Mouse (Mus musculus) cerebral cortex, adult 2 months (tissue): ENCODE measurements around the gene Utp15.

Source experiments
- WGBS: fragments of 180-500 bp; shearing (Covaris S2); methylation state at CpG from one replicate; pipeline ENCODE4 v1.1.7; 2018; 5-methylcytosine and 5-hydroxymethylcytosine counted together

The Utp15 gene

DNA sequence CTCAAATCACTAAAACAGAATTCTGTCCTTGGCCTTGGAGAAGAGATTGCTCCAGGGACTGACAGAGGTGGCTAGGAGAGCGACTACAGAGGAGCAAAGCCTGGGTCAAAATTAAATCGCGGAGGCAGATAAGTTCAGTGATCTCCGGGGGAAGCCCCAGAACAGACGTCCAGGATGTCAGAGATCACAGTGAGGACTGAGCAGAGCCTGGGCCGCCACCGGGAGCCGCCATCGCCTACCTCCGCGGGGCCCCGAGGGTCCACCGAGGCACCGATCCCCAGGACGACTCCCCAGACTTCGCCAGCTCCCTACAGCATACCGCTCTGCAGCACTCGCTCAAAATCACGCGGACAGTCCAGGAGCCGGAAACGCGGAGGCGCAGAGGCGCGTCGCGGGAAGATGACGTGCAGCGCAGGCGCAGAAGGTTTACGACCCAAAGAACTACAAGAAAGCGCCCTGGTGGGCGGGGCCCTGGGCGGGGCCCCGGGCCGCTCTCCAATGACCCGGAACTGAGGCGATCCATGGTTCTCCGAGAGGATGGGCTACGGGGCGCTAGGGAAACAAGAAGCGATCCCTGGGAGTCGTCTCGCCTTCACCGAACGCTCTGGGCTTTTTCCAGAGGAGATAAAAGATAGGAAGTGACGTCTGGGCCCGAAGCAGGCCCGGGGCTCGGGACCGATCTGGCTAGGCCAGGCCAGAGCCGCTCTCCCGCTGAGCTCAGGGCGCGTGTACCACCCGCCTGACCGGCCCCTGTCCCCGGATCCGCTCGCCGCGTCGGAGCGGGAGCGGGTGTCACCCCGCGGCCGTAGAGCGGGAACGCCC lies at the start of gene Utp15, which contains the start of gene Ankra2:
TSS of gene Utp15 (minus strand) at position 406 of the 822 bp plus-strand sequence.
TSS of gene Ankra2 (plus strand) at position 439 of the 822 bp plus-strand sequence.
- WGBS, result under 1% methylated on average over 71 of the region's 71 CpGs

DNA sequence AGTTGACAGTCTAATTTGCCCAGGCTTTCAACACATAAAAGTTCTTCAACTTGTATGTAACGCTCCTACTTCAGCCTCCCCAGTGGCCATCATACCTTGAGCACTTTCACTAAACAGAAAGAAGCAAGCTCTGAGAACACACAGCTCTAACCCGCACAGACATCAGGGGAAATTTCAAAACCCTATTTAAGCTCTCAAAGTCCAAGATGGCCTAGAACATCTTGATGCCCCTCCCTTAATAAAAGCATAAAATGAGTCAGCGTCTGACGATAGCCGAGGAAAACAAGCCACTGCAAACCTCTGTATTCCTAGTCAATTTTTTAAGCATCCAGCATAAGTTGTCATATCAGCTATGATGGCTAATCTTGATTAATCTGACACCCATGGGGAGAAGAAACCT lies 48.8 kb upstream of the Utp15 start:
- 87% methylated on average over 5 of the region's 5 CpGs for WGBS

DNA sequence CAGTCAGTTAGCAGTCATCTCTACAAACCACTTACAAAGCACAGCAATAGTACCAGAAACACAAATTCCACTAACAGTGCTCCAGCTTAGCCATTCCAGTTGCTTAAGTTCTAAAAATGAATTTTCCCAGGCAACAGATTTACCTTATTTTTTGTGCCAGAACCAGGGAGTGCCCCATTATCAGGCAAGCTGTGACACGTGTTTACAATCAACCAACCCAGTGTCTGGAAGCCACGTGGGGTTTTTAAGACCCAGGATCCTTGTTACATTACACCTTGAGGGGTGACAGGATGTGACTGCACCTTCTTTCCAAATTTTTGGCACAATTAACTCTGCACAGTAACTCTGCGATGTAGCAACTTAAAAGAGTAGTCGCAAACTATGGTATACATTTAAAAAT lies 45.9 kb upstream of the Utp15 start:
- WGBS, result 77% methylated on average over 4 of the region's 4 CpGs

DNA sequence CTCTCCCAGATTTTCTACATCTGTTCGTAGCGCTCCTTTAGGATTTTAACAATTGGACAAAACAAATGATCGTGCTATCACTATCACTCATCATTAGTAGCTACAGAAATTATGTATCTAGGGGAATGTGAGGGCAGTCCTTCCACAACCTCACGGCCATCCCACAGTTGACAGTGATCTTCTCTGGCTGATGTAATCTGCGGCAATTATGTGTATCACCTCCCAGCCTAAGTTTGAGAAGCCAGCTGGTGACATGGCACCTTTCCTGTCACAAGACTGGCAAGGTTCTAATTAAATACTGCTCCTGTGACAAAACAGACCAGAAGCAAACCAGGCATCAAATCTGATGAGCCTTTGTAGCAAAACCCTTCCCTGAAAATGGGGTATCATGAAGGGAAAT lies 45.2 kb upstream of the Utp15 start:
- WGBS, result 78% methylated on average over 5 of the region's 5 CpGs

DNA sequence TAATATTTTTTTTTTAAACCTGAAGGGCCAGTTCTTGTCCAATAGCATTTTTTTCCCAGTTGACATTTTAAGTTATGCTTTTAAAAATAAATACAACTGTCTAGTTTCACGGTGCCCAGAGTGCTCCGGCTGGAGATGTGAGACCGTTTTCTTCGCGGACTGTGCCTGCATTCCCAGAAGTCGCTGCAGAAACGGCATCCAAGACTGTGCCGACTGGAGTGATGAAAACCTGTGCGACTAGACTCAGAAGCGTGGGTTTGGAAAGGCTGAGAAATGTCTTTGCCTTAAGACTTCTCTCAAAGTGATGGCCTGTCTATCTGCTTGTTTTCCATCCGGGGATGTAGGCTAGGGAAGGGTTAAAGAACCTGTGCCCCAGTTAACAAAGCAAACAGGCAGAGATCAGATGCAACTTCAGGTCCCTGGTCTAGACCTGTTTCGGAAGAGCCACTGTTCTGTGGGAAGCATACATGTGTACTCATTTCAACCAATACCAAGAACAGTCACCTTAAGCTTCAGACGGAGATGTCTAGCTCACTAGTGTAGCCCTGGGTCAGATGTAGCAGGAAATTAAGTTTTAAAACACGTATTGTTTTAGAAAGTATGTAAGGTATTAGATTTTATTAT lies 44.1 kb upstream of the Utp15 start:
- 30% methylated on average over 14 of the region's 14 CpGs for WGBS

DNA sequence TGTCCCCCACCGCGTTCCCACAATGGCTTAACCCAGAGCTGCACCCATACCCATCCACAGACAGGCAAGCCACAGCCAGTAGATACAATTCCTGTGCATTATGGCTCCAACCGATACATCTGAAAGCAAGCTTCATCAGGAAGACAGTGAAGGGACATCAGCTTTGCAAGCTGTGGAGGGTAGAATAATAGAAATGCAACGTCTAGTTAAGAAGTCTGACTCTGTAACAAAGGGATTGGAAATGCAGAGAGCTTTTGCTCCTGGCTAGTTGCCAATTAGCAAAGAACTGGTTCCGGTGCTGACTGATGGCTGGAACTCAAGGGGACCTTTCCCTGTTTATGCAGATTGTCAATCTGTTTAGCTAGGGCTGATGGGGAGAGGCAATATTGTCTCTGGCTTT lies 43.6 kb upstream of the Utp15 start:
- WGBS, result 31% methylated on average over 5 of the region's 5 CpGs

DNA sequence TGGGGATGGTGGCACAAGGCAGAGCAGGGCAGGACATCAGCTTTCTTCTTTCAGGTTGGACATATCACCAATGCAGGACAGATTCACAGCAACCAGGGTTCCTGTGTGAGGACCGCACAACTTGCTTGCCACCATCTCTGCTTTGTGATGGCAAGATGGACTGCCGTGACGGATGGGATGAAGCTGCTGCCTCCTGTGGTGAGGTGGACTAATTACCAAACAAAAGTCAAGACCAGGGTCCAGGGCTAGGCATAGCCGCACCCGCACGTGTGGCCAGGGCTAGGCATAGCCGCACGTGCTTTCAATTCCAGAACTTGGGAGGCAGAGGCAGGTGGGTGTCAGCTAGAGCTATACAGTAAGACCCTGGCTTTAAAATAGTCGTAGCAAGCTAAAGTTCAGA lies 42.4 kb upstream of the Utp15 start:
- whole genome bisulfite sequencing, result 89% methylated on average over 9 of the region's 9 CpGs

DNA sequence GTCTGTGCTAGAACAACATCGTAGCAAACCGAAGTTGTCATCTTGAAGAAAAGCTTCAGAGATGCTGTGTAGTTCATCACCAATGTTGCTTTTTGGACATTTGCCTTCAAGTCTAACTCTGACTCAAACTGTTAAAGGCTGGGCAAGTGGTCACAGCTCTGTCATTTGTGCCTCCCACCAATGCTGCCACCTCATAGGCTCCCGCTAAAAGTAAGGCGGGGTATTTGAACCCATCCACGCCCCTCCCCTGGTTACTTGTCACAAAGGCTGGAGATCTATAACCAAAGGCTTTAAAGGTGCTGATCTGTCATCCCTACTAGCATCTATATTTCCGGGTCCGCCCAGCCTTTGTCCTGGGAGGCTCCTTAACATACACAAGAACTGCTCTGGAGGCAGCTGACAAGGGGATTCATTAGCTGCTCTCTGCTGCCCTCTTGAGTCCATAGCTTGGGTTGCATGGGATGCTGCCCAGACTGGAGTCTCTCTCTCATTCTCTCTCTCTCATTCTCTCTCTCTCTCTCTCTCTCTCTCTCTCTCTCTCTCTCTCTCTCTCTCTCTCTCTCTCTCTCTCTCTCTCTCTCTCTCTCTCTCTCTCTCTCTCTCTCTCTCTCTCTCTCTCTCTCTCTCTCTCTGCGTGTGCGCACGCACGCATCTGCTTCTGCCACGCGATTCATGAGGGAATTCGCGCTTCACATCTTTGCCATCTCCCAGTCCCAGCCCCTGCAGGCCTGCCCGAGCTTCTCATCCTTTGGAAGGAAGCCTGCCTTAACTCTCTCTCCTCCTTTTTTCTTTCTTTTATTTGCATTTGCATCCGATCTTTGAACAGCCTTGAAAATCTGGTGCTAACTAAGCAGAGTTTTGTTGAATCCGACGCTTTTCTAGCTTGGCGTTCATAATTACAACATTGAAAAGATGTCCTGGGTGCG lies 36.3 kb upstream of the Utp15 start:
- 35% methylated on average over 21 of the region's 21 CpGs for WGBS

DNA sequence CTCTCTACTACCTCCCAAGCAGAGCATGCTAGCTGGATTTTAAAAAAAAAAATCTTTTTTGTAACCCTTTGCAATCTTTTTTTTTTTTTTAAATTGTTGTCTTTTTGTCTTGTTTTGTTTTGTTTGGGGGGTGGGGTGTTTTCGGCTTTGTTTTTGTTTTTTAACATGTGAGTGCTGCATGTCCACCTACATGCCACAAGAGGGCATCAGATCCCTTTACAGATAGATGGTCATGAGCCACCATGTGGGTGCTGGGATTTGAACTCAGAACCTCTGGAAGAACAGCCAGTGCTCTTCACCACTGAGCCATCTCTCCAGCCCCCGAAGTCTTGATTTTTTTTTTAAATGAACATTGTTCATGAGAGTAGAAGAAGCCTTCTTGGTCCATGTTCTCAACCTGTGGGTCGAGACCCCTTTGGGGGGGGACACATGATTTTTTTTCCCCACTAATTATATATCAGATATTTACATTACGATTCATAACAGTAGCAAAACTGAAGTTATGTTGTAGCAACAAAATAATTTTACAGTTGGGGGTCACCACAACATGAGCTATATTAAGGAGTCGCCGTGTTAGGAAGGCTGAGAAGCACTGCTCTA lies 35.1 kb upstream of the Utp15 start:
- 90% methylated on average over 6 of the region's 6 CpGs for WGBS

DNA sequence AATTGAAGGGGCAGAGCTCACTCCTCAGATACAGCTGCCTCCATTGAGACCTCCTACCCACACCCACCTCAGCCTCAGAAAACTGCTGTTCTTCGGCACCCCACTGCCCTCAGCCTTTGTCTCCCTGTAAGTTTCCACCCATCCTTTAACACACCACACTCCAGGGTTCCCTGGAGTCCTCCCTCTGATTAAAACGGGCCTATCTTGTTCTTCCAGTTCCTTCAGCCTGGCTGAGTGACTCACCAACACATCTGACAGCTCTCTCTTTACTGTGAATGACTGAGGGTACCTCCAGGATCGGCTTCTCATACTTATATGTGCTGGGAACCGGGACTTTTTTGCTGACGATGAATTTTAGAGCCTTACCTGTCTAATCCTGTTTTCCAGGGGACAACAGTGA lies 33.2 kb upstream of the Utp15 start:
- 36% methylated on average over 5 of the region's 5 CpGs for WGBS

DNA sequence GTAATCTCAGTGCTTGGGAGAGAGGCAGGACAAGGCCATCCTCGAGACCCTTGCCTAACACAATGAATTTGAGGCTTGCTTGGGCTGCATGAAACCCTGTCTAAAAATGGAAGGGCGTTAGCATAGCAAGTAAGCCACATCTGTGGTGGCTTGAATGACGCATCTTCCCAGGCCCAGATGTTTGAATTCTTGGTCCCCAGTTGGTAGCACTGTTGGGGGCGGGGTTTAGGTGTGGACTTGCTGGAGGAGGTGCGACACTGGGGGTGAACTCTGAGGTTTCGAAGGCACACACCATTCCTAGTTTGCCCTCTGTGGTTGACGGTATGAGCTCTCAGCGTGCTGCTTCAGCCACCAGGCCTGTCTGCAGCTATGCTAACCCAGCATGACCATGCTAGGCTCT lies 28.9 kb upstream of the Utp15 start:
- WGBS, result 92% methylated on average over 8 of the region's 8 CpGs

DNA sequence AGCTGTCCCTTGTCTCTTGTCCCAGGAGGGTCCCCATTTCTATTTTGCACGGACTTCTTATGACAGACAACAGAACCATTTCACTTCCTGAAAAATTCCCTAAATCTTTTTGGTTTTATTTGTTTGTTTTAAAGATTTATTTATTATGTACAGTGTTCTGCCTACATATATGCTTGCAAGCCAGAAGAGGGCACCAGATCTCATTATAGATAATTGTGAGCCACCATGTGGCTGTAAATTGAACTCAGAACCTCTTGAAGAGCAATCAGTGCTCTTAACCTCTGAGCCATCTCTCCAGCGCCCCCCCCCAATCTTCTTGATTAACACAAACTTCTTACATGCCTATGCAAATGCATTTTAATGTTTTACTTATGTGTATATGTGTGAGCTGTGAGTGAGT lies 27.9 kb upstream of the Utp15 start:
- WGBS, result 55% methylated on average over 2 of the region's 2 CpGs

DNA sequence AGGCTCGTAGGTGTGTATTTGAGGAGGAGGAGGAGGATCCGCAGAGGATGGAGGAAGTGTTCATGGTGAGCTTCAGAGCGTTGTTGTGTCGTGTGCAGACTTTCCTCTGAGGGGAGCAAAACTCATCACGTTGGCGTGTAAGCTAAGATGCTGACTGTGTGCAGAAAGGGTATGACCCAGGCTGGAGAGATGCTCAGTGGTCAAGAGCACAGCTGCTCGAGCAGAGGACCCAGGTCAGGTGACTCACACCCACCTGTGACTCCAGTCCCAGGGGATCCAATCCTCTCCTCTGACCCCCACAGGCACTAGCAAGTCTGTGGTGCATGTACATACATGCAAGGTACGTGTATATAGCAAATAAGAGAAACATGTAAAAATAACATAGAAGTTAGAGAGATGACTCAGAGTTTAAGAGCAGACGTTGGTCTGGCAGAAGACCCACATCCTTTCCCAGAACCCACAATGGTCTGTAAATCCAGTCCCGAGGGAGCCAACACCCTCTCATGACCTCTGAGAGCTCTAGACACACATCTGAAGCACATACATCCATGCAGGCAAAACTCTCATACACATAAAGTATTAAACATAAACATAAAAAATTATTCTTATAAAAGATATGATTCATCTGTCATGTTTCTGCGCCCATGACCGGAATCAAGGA lies 18.3 kb upstream of the Utp15 start:
- 76% methylated on average over 12 of the region's 12 CpGs for WGBS

DNA sequence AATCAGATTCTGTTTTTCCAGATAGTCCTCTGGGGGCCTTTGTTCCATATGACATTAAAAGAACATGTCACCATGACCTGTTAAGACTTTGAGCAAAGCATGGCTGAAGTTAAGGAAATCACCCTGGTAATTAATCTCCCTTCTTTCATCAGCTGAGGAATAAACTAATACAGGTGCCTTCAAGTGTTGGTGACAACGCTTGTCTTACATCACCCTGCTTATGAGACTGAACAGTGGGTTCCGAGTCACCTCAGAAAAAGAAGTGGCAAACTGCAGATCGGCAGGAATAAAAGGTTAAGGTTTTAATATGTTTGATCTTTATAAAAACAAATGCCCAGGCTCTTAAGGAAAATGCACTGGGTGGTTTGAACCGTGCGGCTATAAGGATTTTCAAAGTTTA lies 16.8 kb upstream of the Utp15 start, which contains the start of gene Gm21976:
TSS of gene Gm21976 (plus strand) at position 202 of the 400 bp plus-strand sequence.
- 94% methylated on average over 5 of the region's 5 CpGs for WGBS

DNA sequence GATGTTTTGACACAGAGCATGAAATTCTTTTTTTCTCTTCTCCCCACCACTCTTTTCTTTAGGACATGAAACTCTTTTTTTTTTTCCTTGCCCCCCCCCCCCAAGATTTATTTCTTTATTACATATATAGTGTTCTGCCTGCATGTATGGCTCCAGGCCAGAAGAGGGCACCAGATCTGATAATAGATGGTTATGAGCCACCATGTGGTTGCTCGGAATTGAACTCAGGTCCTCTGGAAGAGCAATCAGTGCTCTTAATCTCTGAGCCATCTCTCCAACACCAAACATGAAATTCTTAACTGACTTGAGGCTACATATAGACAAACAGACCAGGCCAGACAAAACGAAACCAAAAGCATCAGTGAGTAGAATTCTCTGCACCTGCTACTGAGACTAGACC lies 14.7 kb upstream of the Utp15 start:
- 90% methylated on average over 2 of the region's 2 CpGs for WGBS

DNA sequence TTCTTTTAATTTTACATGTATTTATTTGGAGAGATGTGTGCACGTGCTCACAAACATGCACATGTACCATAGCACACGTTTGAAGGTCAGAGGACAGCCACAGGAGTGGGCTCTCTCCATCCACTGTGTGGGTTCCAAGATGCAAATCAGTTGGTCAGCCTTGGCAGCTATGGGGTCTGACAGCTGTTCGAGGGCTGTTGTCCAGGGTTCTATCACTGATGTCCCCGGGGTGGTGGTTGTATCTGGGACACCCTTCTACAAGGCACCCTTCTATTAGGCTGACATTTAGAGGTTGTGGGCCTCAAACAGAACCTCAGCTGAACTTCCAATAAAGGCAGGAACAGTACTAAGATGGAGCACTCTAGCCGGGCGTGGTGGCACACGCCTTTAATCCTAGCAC lies 13.4 kb upstream of the Utp15 start:
- 91% methylated on average over 7 of the region's 7 CpGs for WGBS

DNA sequence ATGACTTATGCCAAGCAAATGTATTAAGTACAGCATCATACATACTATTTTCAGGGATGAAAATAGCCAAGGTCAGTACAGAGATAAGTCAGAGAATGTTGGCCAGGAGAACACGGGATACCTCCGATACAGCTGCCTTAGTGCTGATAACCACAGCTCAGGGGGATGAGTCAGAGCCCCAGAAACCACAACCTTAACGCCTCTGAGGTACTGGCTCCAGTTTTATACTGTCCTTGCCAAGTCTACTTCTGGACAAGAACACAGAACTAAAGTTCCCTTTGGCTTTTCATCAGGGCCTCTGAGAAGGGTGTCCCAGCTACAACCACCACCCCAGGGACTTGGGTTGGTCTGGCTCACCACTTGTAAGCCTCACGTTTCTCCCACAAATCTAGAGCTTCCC lies 12.8 kb upstream of the Utp15 start:
- WGBS, result 76% methylated on average over 4 of the region's 4 CpGs

DNA sequence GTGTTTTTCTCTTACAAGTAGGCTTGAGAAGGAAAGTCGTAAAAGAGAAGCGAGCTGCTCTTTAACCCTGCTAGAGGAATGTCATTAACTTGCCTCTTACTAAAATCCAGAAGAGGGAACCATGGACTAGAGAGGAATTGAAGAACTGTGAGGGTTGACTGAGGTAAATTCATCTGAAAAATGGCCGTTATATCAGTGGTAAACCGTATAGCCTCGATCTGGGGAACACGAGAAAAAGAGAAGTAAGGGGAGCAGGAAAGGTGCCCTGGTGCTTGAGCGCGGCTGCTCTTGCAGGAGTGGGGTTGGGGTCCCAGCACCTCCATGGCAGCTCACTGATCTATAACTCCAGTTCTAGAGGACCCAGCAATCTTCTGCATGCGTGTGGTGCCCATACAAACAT lies 11.2 kb upstream of the Utp15 start:
- WGBS, result 93% methylated on average over 9 of the region's 9 CpGs

DNA sequence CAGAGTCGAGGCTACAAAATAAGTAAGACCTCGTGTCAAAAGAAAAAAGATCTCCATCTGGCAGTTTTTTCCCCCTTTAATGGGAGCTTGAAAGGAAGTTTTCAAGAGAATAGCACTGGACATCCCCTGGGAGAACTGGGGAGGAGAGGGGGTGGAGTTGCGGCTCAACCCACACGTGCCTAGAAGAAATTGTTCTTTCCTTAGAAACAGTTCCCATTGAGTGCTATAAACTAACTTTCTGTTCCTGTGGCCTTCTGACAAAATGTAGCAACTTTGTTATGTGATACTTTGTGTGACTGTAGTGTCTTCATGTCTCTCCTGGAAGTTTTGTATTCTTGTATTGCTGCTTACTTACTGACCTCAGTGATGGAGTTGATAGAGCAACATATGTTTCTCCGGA lies 1.3 kb upstream of the Utp15 start:
- WGBS, result 19% methylated on average over 5 of the region's 5 CpGs

DNA sequence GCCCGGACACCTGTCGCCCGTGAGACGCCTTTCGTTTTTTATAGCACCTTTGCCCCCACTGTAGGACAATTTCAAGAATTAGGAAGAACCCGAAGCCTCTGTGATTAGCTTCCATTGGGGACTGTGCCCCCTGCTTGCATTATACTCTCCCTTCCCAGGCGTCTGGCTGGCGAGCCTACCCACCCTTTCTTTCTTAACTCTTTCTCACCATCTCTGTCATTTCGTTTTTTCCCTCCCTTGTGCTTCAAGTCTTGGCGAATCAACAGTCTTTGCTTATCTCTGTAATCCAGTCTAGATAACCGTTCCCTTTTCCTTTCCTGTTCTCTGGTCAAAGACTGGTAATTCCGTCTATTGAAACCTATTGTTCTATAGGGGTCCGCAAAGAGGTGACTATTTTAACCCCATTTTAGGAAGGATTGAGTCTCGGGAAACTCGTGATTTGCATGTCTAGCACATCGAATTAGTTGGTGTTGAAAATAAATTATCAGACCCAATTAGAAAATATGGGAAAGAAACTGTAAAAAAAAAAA lies 682 bp upstream of the Utp15 start:
- under 1% methylated on average over 16 of the region's 16 CpGs for WGBS

DNA sequence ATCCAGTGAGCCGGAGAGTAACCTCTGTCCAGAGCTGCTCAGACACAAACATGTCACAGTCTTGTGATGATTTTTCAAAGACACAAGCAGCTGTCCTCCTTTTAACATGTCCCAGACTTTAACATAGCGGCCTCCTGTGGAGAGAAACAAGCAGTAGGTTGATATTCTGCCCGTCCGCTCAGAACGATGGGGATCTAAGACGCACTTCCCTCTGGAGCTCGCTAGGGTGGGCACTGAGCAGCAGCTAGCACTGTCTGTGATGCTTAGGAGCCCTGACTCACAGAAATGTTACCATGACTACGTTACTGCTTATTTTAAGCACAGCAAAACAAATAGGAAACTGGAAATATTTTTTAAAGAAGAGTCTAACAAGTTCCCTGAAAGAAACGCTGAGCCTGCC lies 7.9 kb downstream of the Utp15 start:
- WGBS, result 36% methylated on average over 9 of the region's 9 CpGs
